Mouse (Mus musculus): ENCODE results near the gene Slc30a2. TPM values are rescaled to one million over a fixed set of nuclear protein-coding genes. Genes with fewer than 3 reads are reported as not detected.

Slc30a2 gene
- total and polyA plus RNA-seq, 2 experiments from 2014 or later = 0.28 TPM; not detected in 1

DNA sequence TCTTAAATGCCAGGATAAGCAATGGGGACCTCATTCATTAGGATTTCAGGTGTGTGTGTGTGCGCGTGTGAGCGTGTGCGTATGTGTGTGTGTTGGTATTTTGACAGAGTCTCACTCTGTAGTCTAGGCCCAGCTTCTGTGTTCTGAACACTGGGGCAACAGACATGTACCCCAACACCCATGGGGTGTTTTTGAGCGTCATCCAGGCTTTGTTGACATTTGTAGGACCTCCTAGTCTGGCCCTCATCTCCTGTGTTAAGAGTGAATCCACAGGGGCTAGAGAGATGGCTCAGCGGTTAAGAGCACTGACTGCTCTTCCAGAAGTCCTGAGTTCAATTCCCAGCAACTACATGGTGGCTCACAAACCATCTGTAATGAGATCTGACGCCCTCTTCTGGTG is 52.2 kb downstream of the Slc30a2 start:
- peak overlapping the region; percentile 56; the same call in 1 of the 2 replicates for H3K9ac ChIP-seq
- no peak overlapping the region for H3K4me3 ChIP-seq (ENCODE audit: low read depth, low read length)
- no peaks in the 10 kb centered on the region for H3K27me3 ChIP-seq (ENCODE audit: insufficient read depth, low read length)
- no peak for TF ChIP-seq CTCF (IDR thresholded peaks at IDR 0.05; ENCODE audit: low read depth)
- H3K36me3 ChIP-seq (ENCODE audit: insufficient read depth) = no peaks in the 10 kb centered on the region
- WGBS = 96% methylated on average over 7 of the region's 7 CpGs
- H3K4me2 ChIP-seq (ENCODE audit: low read depth) = peak overlapping the region; percentile 54; the same call in 1 of the 2 replicates
- H3K9me3 ChIP-seq (ENCODE audit: low read length) = no peaks in the 10 kb centered on the region
- H3K4me1 ChIP-seq (ENCODE audit: insufficient read depth) = peaks cover 12% of the 10 kb centered on the region
- ATAC-seq (no peak), DNase-seq (no peak)
- H3K27ac ChIP-seq (ENCODE audit: low read depth, low read length) = peak overlapping the region; percentile 81; the same call in 1 of the 2 replicates

- TF ChIP-seq CTCF (IDR thresholded peaks at IDR 0.05; ENCODE audit: low read depth) = peak; percentile 99
- Histone ChIP-seq H3K27me3 (ENCODE audit: insufficient read depth, low read length) (no peaks in the 10 kb centered on the region), H3K9me3 (ENCODE audit: low read length) (no peaks in the 10 kb centered on the region), H3K9ac (peak within 1 kb of the TSS; percentile 56), H3K36me3 (ENCODE audit: insufficient read depth) (no peaks in the 10 kb centered on the region), H3K4me3 (ENCODE audit: low read depth, low read length) (peak within 1 kb of the TSS; percentile 43), H3K27ac (ENCODE audit: low read depth, low read length) (peak within 1 kb of the TSS; percentile 81), H3K4me1 (ENCODE audit: insufficient read depth) (peaks cover 14% of the 10 kb centered on the region), H3K4me2 (ENCODE audit: low read depth) (peak within 1 kb of the TSS; percentile 92)
- under 1% methylated on average over 31 of the region's 31 CpGs for WGBS
- ATAC-seq = peak; percentile 98
- peak; percentile 99 for DNase-seq
Observed at GRCm38 (mm10) chr4:134395977-134396825, 53.2 kb downstream of the Slc30a2 start, which contains the start of gene Pafah2. Gene Pafah2 (plus strand): TSS chr4:134396320.

DNA sequence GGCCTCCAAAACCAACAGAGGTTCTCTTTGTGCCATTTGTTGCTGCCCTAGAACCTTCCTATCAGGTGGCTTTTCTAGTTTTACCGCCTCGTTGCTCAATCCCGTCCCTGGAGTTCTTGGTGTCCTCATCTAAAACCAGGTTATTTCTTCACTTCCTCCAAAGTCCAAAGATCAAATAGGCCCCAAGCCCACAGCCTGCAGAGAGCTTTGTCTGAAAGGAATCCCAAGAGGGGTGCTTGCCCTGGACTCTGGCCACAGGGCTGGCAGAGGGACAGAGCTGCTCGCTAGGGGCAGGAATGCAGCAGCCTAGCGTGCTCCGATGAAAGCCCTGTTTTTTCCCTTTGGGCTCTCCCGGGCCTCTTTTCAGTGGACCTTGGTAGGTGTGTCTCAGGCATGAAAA is 54.1 kb downstream of the Slc30a2 start:
- Histone ChIP-seq H3K4me2 (ENCODE audit: low read depth) (peak overlapping the region; percentile 92), H3K27ac (ENCODE audit: low read depth, low read length) (peak overlapping the region; percentile 69), H3K4me3 (ENCODE audit: low read depth, low read length) (no peak overlapping the region), H3K9me3 (ENCODE audit: low read length) (no peaks in the 10 kb centered on the region), H3K36me3 (ENCODE audit: insufficient read depth) (no peaks in the 10 kb centered on the region), H3K4me1 (ENCODE audit: insufficient read depth) (peaks cover 18% of the 10 kb centered on the region), H3K9ac (no peak overlapping the region), H3K27me3 (ENCODE audit: insufficient read depth, low read length) (no peaks in the 10 kb centered on the region)
- 0 out of 2 replicates have a peak, but pooled peaks have one; percentile 15 for TF ChIP-seq CTCF (IDR thresholded peaks at IDR 0.05; ENCODE audit: low read depth)
- WGBS = 18% methylated on average over 7 of the region's 7 CpGs
- DNase-seq (peak; percentile 53), ATAC-seq (no peak)

DNA sequence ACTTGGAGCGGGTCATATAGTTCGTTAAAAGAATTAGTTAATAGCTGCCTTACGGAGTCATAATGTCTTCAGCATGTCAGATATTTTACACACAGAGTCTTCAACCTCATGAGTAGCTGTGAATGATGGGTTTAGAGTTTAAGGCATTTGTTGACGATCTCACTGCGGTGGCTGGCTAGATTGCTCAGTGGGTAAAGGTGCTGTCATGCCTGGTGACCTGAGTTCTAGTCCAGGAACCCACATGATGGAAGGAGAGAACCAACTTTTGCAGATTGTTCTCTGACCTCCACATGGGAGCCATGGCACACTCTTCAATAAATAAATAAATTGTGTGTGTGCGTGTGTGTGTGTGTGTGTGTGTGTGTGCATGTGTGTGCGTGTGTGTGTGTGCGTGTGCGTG is 54.8 kb downstream of the Slc30a2 start:
- Histone ChIP-seq H3K27ac (ENCODE audit: low read depth, low read length) (no peak overlapping the region), H3K4me2 (ENCODE audit: low read depth) (no peak overlapping the region), H3K9me3 (ENCODE audit: low read length) (no peaks in the 10 kb centered on the region), H3K4me3 (ENCODE audit: low read depth, low read length) (no peak overlapping the region), H3K4me1 (ENCODE audit: insufficient read depth) (peaks cover 19% of the 10 kb centered on the region), H3K36me3 (ENCODE audit: insufficient read depth) (no peaks in the 10 kb centered on the region), H3K27me3 (ENCODE audit: insufficient read depth, low read length) (no peaks in the 10 kb centered on the region), H3K9ac (no peak overlapping the region)
- 88% methylated on average over 9 of the region's 9 CpGs for WGBS
- DNase-seq = no peak
- ATAC-seq = no peak
- TF ChIP-seq CTCF (IDR thresholded peaks at IDR 0.05; ENCODE audit: low read depth) = no peak

DNA sequence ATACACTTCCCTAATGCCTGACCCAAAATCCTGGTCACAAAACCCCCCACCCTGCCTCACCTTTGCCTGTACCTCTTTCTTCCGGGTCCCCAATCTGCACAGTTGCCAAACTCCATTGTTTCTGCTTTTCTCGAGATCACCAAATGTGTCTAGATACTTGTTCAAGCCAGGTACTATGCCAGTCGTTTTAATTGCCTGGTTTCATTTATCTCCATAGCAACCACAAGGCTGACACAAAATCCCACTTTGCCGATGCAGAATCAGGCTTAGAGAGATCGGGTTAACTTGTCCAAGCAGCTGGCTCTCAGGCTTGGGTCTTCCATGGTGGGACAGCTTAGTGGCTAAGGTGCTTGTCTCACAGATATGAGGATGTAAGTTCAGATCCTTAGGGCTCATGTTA is 57.2 kb downstream of the Slc30a2 start:
- H3K4me1 ChIP-seq (ENCODE audit: insufficient read depth) = peaks cover 19% of the 10 kb centered on the region
- no peak for ATAC-seq
- no peaks in the 10 kb centered on the region for H3K9me3 ChIP-seq (ENCODE audit: low read length)
- peak overlapping the region; percentile 90 for H3K27ac ChIP-seq (ENCODE audit: low read depth, low read length)
- peak overlapping the region; percentile 39 for H3K4me3 ChIP-seq (ENCODE audit: low read depth, low read length)
- H3K36me3 ChIP-seq (ENCODE audit: insufficient read depth) = no peaks in the 10 kb centered on the region
- no peak for TF ChIP-seq CTCF (IDR thresholded peaks at IDR 0.05; ENCODE audit: low read depth)
- peak overlapping the region; percentile 31 for H3K9ac ChIP-seq
- no peaks in the 10 kb centered on the region for H3K27me3 ChIP-seq (ENCODE audit: insufficient read depth, low read length)
- WGBS = 7% methylated on average over 5 of the region's 5 CpGs
- DNase-seq = peak; percentile 79
- peak overlapping the region; percentile 70 for H3K4me2 ChIP-seq (ENCODE audit: low read depth)

GRCm38 (mm10) chr4:134401181-134401661 is 58.2 kb downstream of the Slc30a2 start:
- peaks cover 15% of the 10 kb centered on the region for H3K4me1 ChIP-seq (ENCODE audit: insufficient read depth)
- peak overlapping the region; percentile 59 for H3K9ac ChIP-seq
- no peaks in the 10 kb centered on the region for H3K36me3 ChIP-seq (ENCODE audit: insufficient read depth)
- H3K4me2 ChIP-seq (ENCODE audit: low read depth) = peak overlapping the region; percentile 70
- 11% methylated on average over 19 of the region's 19 CpGs for WGBS
- no peak for TF ChIP-seq CTCF (IDR thresholded peaks at IDR 0.05; ENCODE audit: low read depth)
- H3K27me3 ChIP-seq (ENCODE audit: insufficient read depth, low read length) = no peaks in the 10 kb centered on the region
- peak overlapping the region; percentile 39 for H3K4me3 ChIP-seq (ENCODE audit: low read depth, low read length)
- DNase-seq (peak; percentile 84), ATAC-seq (peak; percentile 85)
- peak overlapping the region; percentile 90 for H3K27ac ChIP-seq (ENCODE audit: low read depth, low read length)
- no peaks in the 10 kb centered on the region for H3K9me3 ChIP-seq (ENCODE audit: low read length)

Data from forebrain, postnatal 0 days (tissue).